ENCODE assay signal across 8 mouse cellular contexts in genomic region chr10:76468203-76469162, GRCm38 (mm10). TPM values are rescaled to one million over a fixed set of nuclear protein-coding genes. Genes with fewer than 3 reads are reported as not detected.
A peak's percentile ranks its signal among the peaks of the same experiment; 100 is the strongest.
DNase-seq lines count a peak whose midpoint lies in the region; ATAC-seq and TF ChIP-seq lines count a peak whose summit lies in the region.

TSS of gene Mcm3ap (plus strand) at chr10:76468927.
TSS of gene Ybey (minus strand) at chr10:76469114.

- peak within 1 kb of the TSS; percentile 93 to 99 for H3K4me3 ChIP-seq in ES-E14 (ENCODE audit: insufficient read depth in 1 of 2, low read depth in 1 of 2, low read length in 2 of 2, poor library complexity in 1 of 2, severe bottlenecking in 1 of 2)
- peak within 1 kb of the TSS; percentile 80 for H3K4me3 ChIP-seq in forebrain, embryonic 16.5 days (replicated peaks; ENCODE audit: low read length)
- peak within 1 kb of the TSS; percentile 74 for H3K4me3 ChIP-seq in layer of hippocampus, adult 2 months
- H3K4me3 ChIP-seq in lung, embryonic 14.5 days (ENCODE audit: low read depth, low read length) = peak within 1 kb of the TSS; percentile 78
- peak within 1 kb of the TSS; percentile 90 for H3K4me3 ChIP-seq in olfactory bulb, adult 2 months (ENCODE audit: insufficient read depth, low read depth, low read length)
- H3K4me3 ChIP-seq in thymus, adult 2 months (ENCODE audit: control insufficient read depth, insufficient read depth, low read length) = peak within 1 kb of the TSS; percentile 63

- peak; percentile 90 for TF ChIP-seq POLR2A in olfactory bulb, adult 2 months (IDR thresholded peaks at IDR 0.05; ENCODE audit: insufficient read depth, low read depth, low read length)
- TF ChIP-seq POLR2A in thymus, adult 2 months (IDR thresholded peaks at IDR 0.05; ENCODE audit: control insufficient read depth, extremely low read depth, insufficient read depth, low read length, poor library complexity) = peak; percentile 80

- peak; percentile 99 for ATAC-seq in forebrain, embryonic 16.5 days
- peak; percentile 99 for ATAC-seq in lung, embryonic 14.5 days (ENCODE audit: insufficient read depth)

- no peak within 1 kb of the TSS for H3K27ac ChIP-seq in ES-E14 (ENCODE audit: insufficient read depth, low read depth, low read length, poor library complexity, severe bottlenecking)
- H3K27ac ChIP-seq in forebrain, embryonic 16.5 days (ENCODE audit: low read length) = peak within 1 kb of the TSS; percentile 85
- peak within 1 kb of the TSS; percentile 96 for H3K27ac ChIP-seq in layer of hippocampus, adult 2 months
- H3K27ac ChIP-seq in lung, embryonic 14.5 days (ENCODE audit: low read depth) = peak within 1 kb of the TSS; percentile 85
- peak within 1 kb of the TSS; percentile 59 for H3K27ac ChIP-seq in olfactory bulb, adult 2 months (ENCODE audit: insufficient read depth, low read depth, low read length)
- no peak within 1 kb of the TSS for H3K27ac ChIP-seq in thymus, adult 2 months (ENCODE audit: control insufficient read depth, insufficient read depth, low read length)

- H3K4me1 ChIP-seq in ES-E14 (ENCODE audit: control insufficient read depth in 2 of 2, insufficient read depth in 2 of 2, low read length in 2 of 2, poor library complexity in 1 of 2) = peaks cover 0 to 5% of the 10 kb centered on the region in 2 experiments; a peak in 2 of 4 replicates
- peaks cover 23% of the 10 kb centered on the region for H3K4me1 ChIP-seq in forebrain, embryonic 16.5 days (replicated peaks; ENCODE audit: control insufficient read depth, insufficient read depth, low read length)
- no peaks in the 10 kb centered on the region for H3K4me1 ChIP-seq in lung, embryonic 14.5 days (ENCODE audit: insufficient read depth)
- H3K4me1 ChIP-seq in olfactory bulb, adult 2 months (ENCODE audit: control insufficient read depth, insufficient read depth, low read length) = peaks cover 20% of the 10 kb centered on the region
- no peaks in the 10 kb centered on the region; the same call in 1 of the 2 replicates for H3K4me1 ChIP-seq in thymus, adult 2 months (replicated peaks; ENCODE audit: control insufficient read depth, insufficient read depth, low read length)

- WGBS in forebrain, embryonic 16.5 days = 1% methylated on average over 55 of the region's 55 CpGs
- 1% methylated on average over 55 of the region's 55 CpGs for WGBS in lung, embryonic 14.5 days
- under 1% methylated on average over 55 of the region's 55 CpGs for WGBS in olfactory bulb, adult 2 months
- WGBS in thymus, adult 2 months = 2% methylated on average over 55 of the region's 55 CpGs

- intact Hi-C loops in heart, postnatal 36 days (cut with DNase I) = loop anchor here (2.0 to 5.0 kb wide), 2 partner anchors 26 to 264 kb away; partner anchors contain the start of gene Pcnt

- DNase-seq in ES-E14 (ENCODE audit: low read depth, low spot score) = peak; percentile 82
- DNase-seq in cerebellum, adult 11-12 months = peak; percentile 86
- DNase-seq in heart, postnatal 36 days = peak; percentile 86 to 91
- DNase-seq in layer of hippocampus, adult 2 months (ENCODE audit: low spot score in 2 of 2) = peak; percentile 84 to 90
- DNase-seq in lung, embryonic 14.5 days = peak; percentile 96
- peak; percentile 81 for DNase-seq in thymus, adult 2 months

- H3K36me3 ChIP-seq in ES-E14 (ENCODE audit: control insufficient read depth, insufficient read depth, low read length, poor library complexity, severe bottlenecking) = peaks cover 17% of the 10 kb centered on the region
- peaks cover 10% of the 10 kb centered on the region for H3K36me3 ChIP-seq in forebrain, embryonic 16.5 days (ENCODE audit: control insufficient read depth, insufficient read depth)
- peaks cover 31% of the 10 kb centered on the region for H3K36me3 ChIP-seq in lung, embryonic 14.5 days (ENCODE audit: insufficient read depth)
- peaks cover 19% of the 10 kb centered on the region for H3K36me3 ChIP-seq in thymus, adult 2 months (ENCODE audit: control insufficient read depth, insufficient read depth, low read length)

- peak within 1 kb of the TSS; percentile 99 for H3K9ac ChIP-seq in ES-E14 (ENCODE audit: insufficient read depth, low read depth, low read length, poor library complexity, severe bottlenecking)
- peak within 1 kb of the TSS; percentile 88 for H3K9ac ChIP-seq in forebrain, embryonic 16.5 days (replicated peaks; ENCODE audit: low read depth, low read length)
- peak within 1 kb of the TSS; percentile 92 for H3K9ac ChIP-seq in lung, embryonic 14.5 days

- H3K4me2 ChIP-seq in forebrain, embryonic 16.5 days (ENCODE audit: low read length) = peak within 1 kb of the TSS; percentile 63
- H3K4me2 ChIP-seq in lung, embryonic 14.5 days = peak within 1 kb of the TSS; percentile 64

- H3K9me3 ChIP-seq in ES-E14 (ENCODE audit: control insufficient read depth, insufficient read depth, low read depth, low read length) = no peaks in the 10 kb centered on the region
- no peaks in the 10 kb centered on the region for H3K9me3 ChIP-seq in forebrain, embryonic 16.5 days (ENCODE audit: control insufficient read depth, low read length)
- H3K9me3 ChIP-seq in lung, embryonic 14.5 days (ENCODE audit: low read depth, low read length) = no peaks in the 10 kb centered on the region

- TF ChIP-seq CTCF in layer of hippocampus, adult 2 months (conservative IDR thresholded peaks at IDR 0.05) = peak; percentile 78
- TF ChIP-seq CTCF in lung, embryonic 14.5 days (IDR thresholded peaks at IDR 0.05; ENCODE audit: low read depth) = peak; percentile 66
- peak; percentile 48; the same call in 1 of the 2 replicates for TF ChIP-seq CTCF in olfactory bulb, adult 2 months (IDR thresholded peaks at IDR 0.05; ENCODE audit: insufficient read depth, low read depth, low read length)
- TF ChIP-seq CTCF in thymus, adult 2 months (IDR thresholded peaks at IDR 0.05; ENCODE audit: borderline replicate concordance, control insufficient read depth, extremely low read depth, insufficient read depth, low read length, poor library complexity) = peak; percentile 79; the same call in 1 of the 2 replicates

- in situ Hi-C loops in ES-E14 (cut with MboI; ENCODE audit: low sequenced_read_pairs in 2 of 2, unreplicated experiment in 2 of 2) = no loop called here

- no peaks in the 10 kb centered on the region for H3K27me3 ChIP-seq in forebrain, embryonic 16.5 days (replicated peaks; ENCODE audit: control insufficient read depth, insufficient read depth, low read length)
- no peaks in the 10 kb centered on the region for H3K27me3 ChIP-seq in lung, embryonic 14.5 days (ENCODE audit: insufficient read depth, low read length)
- no peaks in the 10 kb centered on the region for H3K27me3 ChIP-seq in thymus, adult 2 months (ENCODE audit: control insufficient read depth, insufficient read depth, low read length)

TF ChIP-seq in ES-E14, 5 proteins besides CTCF, POLR2A, EP300 and RAD21:
- TF ChIP-seq ZNF384 (IDR thresholded peaks at IDR 0.05; ENCODE audit: low read depth, low read length) (peak; percentile 65), CHD2 (IDR thresholded peaks at IDR 0.05; ENCODE audit: low read depth, low read length) (0 out of 2 replicates have a peak, but pooled peaks have one; percentile 16), HCFC1 (IDR thresholded peaks at IDR 0.05; ENCODE audit: borderline replicate concordance, insufficient read depth, low read length) (peak; percentile 81; the same call in 1 of the 2 replicates), MAFK (IDR thresholded peaks at IDR 0.05; ENCODE audit: insufficient read depth, low read depth, low read length) (no peak), ZC3H11A (IDR thresholded peaks at IDR 0.05; ENCODE audit: borderline replicate concordance, low read depth, low read length) (no peak)

RNA-seq across cellular contexts. Expression of gene Mcm3ap, which starts in this region (rescaled TPM):
- total RNA-seq in ES-E14 (2012; rRNA removed) = 94.6 and 110 TPM in 2 replicates
- 69.2 and 70.3 TPM in 2 replicates for polyA plus RNA-seq in forebrain, embryonic 16.5 days (2015; fragmentation: Nextera tagmentation; extraction: Ambion mirVana)
- 10 to 100 TPM; 22.9 to 23.6 TPM for total RNA-seq in heart, postnatal 36 days (2021)
- 10 to 100 TPM; 51.2 to 53.7 TPM for total RNA-seq in layer of hippocampus, adult 2 months (2021)
- 66.8 and 67.6 TPM in 2 replicates for polyA plus RNA-seq in lung, embryonic 14.5 days (2014; fragmentation: Nextera tagmentation; extraction: Ambion mirVana)
- not detected in 2 replicates for polyA plus RNA-seq in olfactory bulb, adult 2 months (2012; ENCODE audit: insufficient read depth, insufficient read length, low replicate concordance, missing spikeins)
- 43.9 and 45.7 TPM in 2 replicates for polyA plus RNA-seq in thymus, adult 2 months (2012; rRNA removed)

RNA-seq across cellular contexts. Expression of gene Ybey, which starts in this region (rescaled TPM):
- total RNA-seq in ES-E14 (2012; rRNA removed) = 3.6 and 4.6 TPM in 2 replicates
- 7.1 and 7.2 TPM in 2 replicates for polyA plus RNA-seq in forebrain, embryonic 16.5 days (2015; fragmentation: Nextera tagmentation; extraction: Ambion mirVana)
- 1 to 10 TPM; 2.9 to 4.0 TPM for total RNA-seq in heart, postnatal 36 days (2021)
- total RNA-seq in layer of hippocampus, adult 2 months (2021) = 1 to 10 TPM; 3.9 to 4.6 TPM
- polyA plus RNA-seq in lung, embryonic 14.5 days (2014; fragmentation: Nextera tagmentation; extraction: Ambion mirVana) = 5.7 and 6.1 TPM in 2 replicates
- not detected in 2 replicates for polyA plus RNA-seq in olfactory bulb, adult 2 months (2012; ENCODE audit: insufficient read depth, insufficient read length, low replicate concordance, missing spikeins)
- polyA plus RNA-seq in thymus, adult 2 months (2012; rRNA removed) = 3.3 and 4.1 TPM in 2 replicates

Comparison
In these comparisons a context has a peak if more than half of its experiments do, and no peak if none do; other contexts are left out.
1. H3K27ac ChIP-seq: peak in forebrain, embryonic 16.5 days (single experiment), layer of hippocampus, adult 2 months (single experiment), lung, embryonic 14.5 days (single experiment) and olfactory bulb, adult 2 months (single experiment); none in ES-E14 (single experiment) and thymus, adult 2 months (single experiment).
2. Peak in every context shown above with its lines, with median percentiles within 50 percentile points of each other: DNase-seq, H3K4me3 ChIP-seq, H3K9ac ChIP-seq and CTCF ChIP-seq.